Mouse (Mus musculus) heart, embryonic 10.5 days (tissue): ENCODE data around the gene Sft2d1. TPM values are rescaled to one million over a fixed set of nuclear protein-coding genes. Genes with fewer than 3 reads are reported as not detected.
A peak's percentile ranks its signal among the peaks of the same experiment; 100 is the strongest.
"Not testable (repeated sequence)": the region's sequence is repeated elsewhere in the genome, so short reads cannot be mapped to it uniquely, and the experiment has no call there.

Source experiments
- DNase-seq: peaks from one replicate; pipeline ENCODE4 v3.0.0-alpha.2; 2017; ENCODE audit warnings: low spot score
- H3K27ac ChIP-seq: fragments of 300-500 bp; sonication (generic); 2 replicates; pipeline ENCODE4 v1.5.1; 2016; ENCODE audit warnings: mild to moderate bottlenecking
- H3K27me3 ChIP-seq: fragments of 300-500 bp; sonication (generic); 2 replicates; pipeline ENCODE4 v1.6.1; 2016; ENCODE audit warnings: mild to moderate bottlenecking; ENCODE audit not compliant: poor library complexity, insufficient read depth, severe bottlenecking
- H3K36me3 ChIP-seq: fragments of 300-500 bp; sonication (generic); 2 replicates; pipeline ENCODE4 v1.6.1; 2016; ENCODE audit warnings: mild to moderate bottlenecking, moderate library complexity
- H3K4me1 ChIP-seq: fragments of 300-500 bp; sonication (generic); 2 replicates; pipeline ENCODE4 v1.6.1; 2016; ENCODE audit warnings: mild to moderate bottlenecking
- H3K4me3 ChIP-seq: fragments of 300-500 bp; sonication (generic); 2 replicates; pipeline ENCODE4 v1.5.1; 2016; ENCODE audit warnings: mild to moderate bottlenecking, moderate library complexity
- H3K9me3 ChIP-seq: fragments of 300-500 bp; sonication (generic); 2 replicates; pipeline ENCODE4 v1.6.1; 2016; ENCODE audit warnings: mild to moderate bottlenecking, moderate library complexity
- WGBS: fragments of 180-500 bp; shearing (Covaris S2); methylation state at CpG from one replicate; pipeline ENCODE4 v1.1.7; 2016; 5-methylcytosine and 5-hydroxymethylcytosine counted together
- polyA plus RNA-seq: library from polyadenylated mRNA; unstranded; fragments of >200 nt; fragmentation: Nextera tagmentation; extraction: Ambion mirVana; gene quantifications from 2 replicates; pipeline ENCODE4 v1.2.1, GENCODE M21; 2016

Gene Sft2d1
- 79.4 and 85.3 TPM in 2 replicates for polyA plus RNA-seq

- H3K9me3 ChIP-seq, result no peaks in the 10 kb centered on the region
- whole genome bisulfite sequencing, result under 1% methylated on average over 54 of the region's 54 CpGs
- H3K27ac ChIP-seq, result peak within 1 kb of the TSS; percentile 85
- H3K4me1 ChIP-seq, result peaks cover 11% of the 10 kb centered on the region
- peak; percentile 98 for DNase-seq
- no peaks in the 10 kb centered on the region for H3K36me3 ChIP-seq
- peak within 1 kb of the TSS; percentile 95 for H3K4me3 ChIP-seq
- no peaks in the 10 kb centered on the region for H3K27me3 ChIP-seq
Measured at GRCm38 (mm10) chr17:8310838-8311614, at the start of gene Sft2d1. Sft2d1 (plus strand) TSS chr17:8311102.

GRCm38 (mm10) chr17:8264638-8265037, 46.3 kb upstream of the Sft2d1 start:
- peaks cover 19% of the 10 kb centered on the region for H3K27me3 ChIP-seq
- 14% methylated on average over 7 of the region's 7 CpGs for WGBS
- not testable (repeated sequence) for H3K4me1 ChIP-seq, DNase-seq, H3K36me3 ChIP-seq, H3K4me3 ChIP-seq, H3K27ac ChIP-seq, H3K9me3 ChIP-seq

- peaks cover 33% of the 10 kb centered on the region for H3K27me3 ChIP-seq
- H3K4me3 ChIP-seq, result no peak overlapping the region
- no peaks in the 10 kb centered on the region for H3K9me3 ChIP-seq
- H3K27ac ChIP-seq, result no peak overlapping the region
- H3K4me1 ChIP-seq, result peaks cover 14% of the 10 kb centered on the region; the same call in 1 of the 2 replicates
- H3K36me3 ChIP-seq, result no peaks in the 10 kb centered on the region
- 41% methylated on average over 6 of the region's 6 CpGs for whole genome bisulfite sequencing
- no peak for DNase-seq
Measured at GRCm38 (mm10) chr17:8272054-8272749, 38.7 kb upstream of the Sft2d1 start.

GRCm38 (mm10) chr17:8272951-8273350, 38.0 kb upstream of the Sft2d1 start:
- H3K36me3 ChIP-seq, result no peaks in the 10 kb centered on the region
- no peak overlapping the region for H3K27ac ChIP-seq
- H3K9me3 ChIP-seq, result no peaks in the 10 kb centered on the region
- no peak overlapping the region for H3K4me3 ChIP-seq
- peaks cover 14% of the 10 kb centered on the region; the same call in 1 of the 2 replicates for H3K4me1 ChIP-seq
- DNase-seq, result no peak
- peaks cover 28% of the 10 kb centered on the region for H3K27me3 ChIP-seq
- 55% methylated on average over 6 of the region's 6 CpGs for WGBS

- DNase-seq, result no peak
- no peaks in the 10 kb centered on the region for H3K36me3 ChIP-seq
- no peaks in the 10 kb centered on the region for H3K9me3 ChIP-seq
- no peak overlapping the region for H3K27ac ChIP-seq
- peaks cover 32% of the 10 kb centered on the region for H3K27me3 ChIP-seq
- peaks cover 14% of the 10 kb centered on the region; the same call in 1 of the 2 replicates for H3K4me1 ChIP-seq
- WGBS, result 67% methylated on average over 4 of the region's 4 CpGs
- H3K4me3 ChIP-seq, result no peak overlapping the region
Measured at GRCm38 (mm10) chr17:8276071-8276470, 34.8 kb upstream of the Sft2d1 start.

GRCm38 (mm10) chr17:8276680-8277079, 34.2 kb upstream of the Sft2d1 start:
- Histone ChIP-seq H3K36me3 (no peaks in the 10 kb centered on the region), H3K9me3 (no peaks in the 10 kb centered on the region), H3K27ac (no peak overlapping the region), H3K4me3 (no peak overlapping the region), H3K4me1 (0 out of 2 replicates have a peak, but pooled peaks cover 9% of the 10 kb centered on the region), H3K27me3 (peaks cover 32% of the 10 kb centered on the region)
- no peak for DNase-seq
- 74% methylated on average over 7 of the region's 7 CpGs for WGBS

GRCm38 (mm10) chr17:8277266-8277665, 33.6 kb upstream of the Sft2d1 start:
- peaks cover 32% of the 10 kb centered on the region for H3K27me3 ChIP-seq
- H3K4me3 ChIP-seq, result no peak overlapping the region
- H3K9me3 ChIP-seq, result no peaks in the 10 kb centered on the region
- 0 out of 2 replicates have a peak, but pooled peaks cover 7% of the 10 kb centered on the region for H3K4me1 ChIP-seq
- 95% methylated on average over 3 of the region's 3 CpGs for WGBS
- no peak for DNase-seq
- H3K36me3 ChIP-seq, result no peaks in the 10 kb centered on the region
- no peak overlapping the region for H3K27ac ChIP-seq

- WGBS, result 62% methylated on average over 3 of the region's 3 CpGs
- Histone ChIP-seq H3K4me3 (no peak overlapping the region), H3K9me3 (no peaks in the 10 kb centered on the region), H3K27ac (no peak overlapping the region), H3K4me1 (0 out of 2 replicates have a peak, but pooled peaks cover 5% of the 10 kb centered on the region), H3K27me3 (peaks cover 22% of the 10 kb centered on the region), H3K36me3 (no peaks in the 10 kb centered on the region)
- no peak for DNase-seq
Measured at GRCm38 (mm10) chr17:8278356-8278755, 32.5 kb upstream of the Sft2d1 start.

GRCm38 (mm10) chr17:8282821-8283525, 27.9 kb upstream of the Sft2d1 start, which contains the start of gene Mpc1:
Mpc1 (plus strand) TSS chr17:8282904.
- H3K4me3 ChIP-seq, result peak within 1 kb of the TSS; percentile 76
- H3K27me3 ChIP-seq, result peaks cover 20% of the 10 kb centered on the region; the same call in 1 of the 2 replicates
- H3K27ac ChIP-seq, result peak within 1 kb of the TSS; percentile 98
- peak; percentile 93 for DNase-seq
- no peaks in the 10 kb centered on the region for H3K36me3 ChIP-seq
- 1% methylated on average over 35 of the region's 35 CpGs for WGBS
- H3K9me3 ChIP-seq, result no peaks in the 10 kb centered on the region
- 0 out of 2 replicates have a peak, but pooled peaks cover 12% of the 10 kb centered on the region for H3K4me1 ChIP-seq

GRCm38 (mm10) chr17:8283526-8284253, 27.2 kb upstream of the Sft2d1 start:
- 2% methylated on average over 77 of the region's 77 CpGs for WGBS
- H3K9me3 ChIP-seq, result no peaks in the 10 kb centered on the region
- peak overlapping the region; percentile 76 for H3K4me3 ChIP-seq
- H3K27ac ChIP-seq, result peak overlapping the region; percentile 98
- no peaks in the 10 kb centered on the region for H3K36me3 ChIP-seq
- H3K27me3 ChIP-seq, result peaks cover 20% of the 10 kb centered on the region; the same call in 1 of the 2 replicates
- peak; percentile 97 for DNase-seq
- H3K4me1 ChIP-seq, result 0 out of 2 replicates have a peak, but pooled peaks cover 12% of the 10 kb centered on the region

GRCm38 (mm10) chr17:8284254-8284661, 26.6 kb upstream of the Sft2d1 start:
- H3K27ac ChIP-seq, result peak overlapping the region; percentile 98
- 0 out of 2 replicates have a peak, but pooled peaks cover under 1% of the 10 kb centered on the region for H3K36me3 ChIP-seq
- DNase-seq, result peak; percentile 84
- H3K4me1 ChIP-seq, result 0 out of 2 replicates have a peak, but pooled peaks cover 12% of the 10 kb centered on the region
- under 1% methylated on average over 32 of the region's 32 CpGs for WGBS
- H3K27me3 ChIP-seq, result peaks cover 20% of the 10 kb centered on the region; the same call in 1 of the 2 replicates
- no peaks in the 10 kb centered on the region for H3K9me3 ChIP-seq
- peak overlapping the region; percentile 76 for H3K4me3 ChIP-seq

GRCm38 (mm10) chr17:8285056-8285455, 25.8 kb upstream of the Sft2d1 start:
- Histone ChIP-seq H3K4me1 (0 out of 2 replicates have a peak, but pooled peaks cover 12% of the 10 kb centered on the region), H3K4me3 (peak overlapping the region; percentile 76), H3K27ac (no peak overlapping the region), H3K9me3 (no peaks in the 10 kb centered on the region), H3K36me3 (peaks cover 7% of the 10 kb centered on the region; the same call in 1 of the 2 replicates), H3K27me3 (peaks cover 16% of the 10 kb centered on the region; the same call in 1 of the 2 replicates)
- no peak for DNase-seq
- WGBS, result 33% methylated on average over 8 of the region's 8 CpGs
